Mouse (Mus musculus) liver, embryonic 13.5 days (tissue): Measurements from ENCODE around the gene Slc24a2. TPM values are rescaled to one million over a fixed set of nuclear protein-coding genes. Genes with fewer than 3 reads are reported as not detected.

Experiments
- ATAC-seq: fragments of 200-750 bp; cut with Nextera tagmentation; 2 replicates; pipeline ENCODE4 v1.8.0; 2017; ENCODE audit warnings: low read depth, mild to moderate bottlenecking, moderate number of reproducible peaks, moderate library complexity
- DNase-seq: peaks from one replicate; pipeline ENCODE4 v3.0.0; 2022
- H3K27ac ChIP-seq: fragments of 300-500 bp; sonication (generic); 2 replicates; pipeline ENCODE4 v1.5.1; 2015; ENCODE audit warnings: moderate library complexity, mild to moderate bottlenecking, inconsistent platforms
- H3K27me3 ChIP-seq: fragments of 300-500 bp; sonication (generic); 2 replicates; pipeline ENCODE4 v1.6.1; 2015; ENCODE audit warnings: mild to moderate bottlenecking, inconsistent platforms
- H3K36me3 ChIP-seq: fragments of 300-500 bp; sonication (generic); 2 replicates; pipeline ENCODE4 v1.6.1; 2015; ENCODE audit warnings: mild to moderate bottlenecking, inconsistent platforms
- H3K4me1 ChIP-seq: fragments of 300-500 bp; sonication (generic); replicated peaks from 2 replicates; pipeline ENCODE4 v1.6.1; 2015; ENCODE audit warnings: inconsistent platforms
- H3K4me2 ChIP-seq: fragments of 300-500 bp; sonication (generic); 2 replicates; pipeline ENCODE4 v1.6.1; 2015; ENCODE audit warnings: inconsistent platforms, mild to moderate bottlenecking, moderate library complexity
- H3K4me3 ChIP-seq: fragments of 300-500 bp; sonication (generic); replicated peaks from 2 replicates; pipeline ENCODE4 v1.5.1; 2015; ENCODE audit warnings: mild to moderate bottlenecking, inconsistent platforms
- H3K9ac ChIP-seq: fragments of 300-500 bp; sonication (generic); 2 replicates; pipeline ENCODE4 v1.6.1; 2015; ENCODE audit warnings: mild to moderate bottlenecking, inconsistent platforms
- H3K9me3 ChIP-seq: fragments of 300-500 bp; sonication (generic); replicated peaks from 2 replicates; pipeline ENCODE4 v1.6.1; 2016; ENCODE audit warnings: inconsistent platforms
- WGBS: fragments of 180-500 bp; shearing (Covaris S2); methylation state at CpG from one replicate; pipeline ENCODE4 v1.1.7; 2015; ENCODE audit not compliant: insufficient replicate concordance; 5-methylcytosine and 5-hydroxymethylcytosine counted together
- polyA plus RNA-seq: library from polyadenylated mRNA; unstranded; fragments of >200 nt; fragmentation: Nextera tagmentation; extraction: Ambion mirVana; gene quantifications from 2 replicates; pipeline ENCODE4 v1.2.1, GENCODE M21; 2015

Gene Slc24a2
- polyA plus RNA-seq, 1 experiment from 2014 or later = not detected

DNA sequence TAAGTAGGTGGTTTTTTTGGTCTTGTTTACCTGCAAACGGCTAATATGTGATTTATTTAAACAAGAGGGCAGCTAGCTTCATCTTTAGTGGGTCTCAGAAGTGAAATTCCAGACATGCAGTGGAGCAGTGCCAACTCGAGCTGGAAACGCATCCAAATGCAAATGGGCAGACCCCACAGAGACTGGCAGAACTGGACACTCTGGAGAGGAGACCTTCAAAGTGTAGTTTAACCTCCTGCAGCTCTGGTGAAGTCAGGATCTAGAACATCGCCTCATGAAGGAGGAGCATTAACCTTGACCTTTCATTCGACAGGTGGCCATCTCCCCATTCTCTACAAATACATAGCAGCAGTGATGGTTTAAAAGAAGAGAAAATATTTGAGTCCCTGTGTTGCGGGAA is 287.6 kb downstream of the Slc24a2 start:
- H3K4me3 ChIP-seq = no peak overlapping the region
- no peaks in the 10 kb centered on the region for H3K36me3 ChIP-seq
- ATAC-seq = no peak
- no peaks in the 10 kb centered on the region for H3K4me1 ChIP-seq
- H3K9me3 ChIP-seq = no peaks in the 10 kb centered on the region
- no peak for DNase-seq
- WGBS = 64% methylated on average over 6 of the region's 6 CpGs
- no peak overlapping the region for H3K4me2 ChIP-seq
- H3K9ac ChIP-seq = no peak overlapping the region
- no peak overlapping the region for H3K27ac ChIP-seq
- no peaks in the 10 kb centered on the region for H3K27me3 ChIP-seq

- Histone ChIP-seq H3K27me3 (no peaks in the 10 kb centered on the region), H3K4me1 (no peaks in the 10 kb centered on the region), H3K36me3 (no peaks in the 10 kb centered on the region), H3K9me3 (no peaks in the 10 kb centered on the region), H3K4me2 (no peak overlapping the region), H3K9ac (no peak overlapping the region), H3K4me3 (no peak overlapping the region), H3K27ac (no peak overlapping the region)
- WGBS = 29% methylated on average over 3 of the region's 3 CpGs
- ATAC-seq = no peak
- DNase-seq = no peak
These were observed 293.6 kb downstream of the Slc24a2 start for GRCm38 (mm10) chr4:86936706-86937105.

DNA sequence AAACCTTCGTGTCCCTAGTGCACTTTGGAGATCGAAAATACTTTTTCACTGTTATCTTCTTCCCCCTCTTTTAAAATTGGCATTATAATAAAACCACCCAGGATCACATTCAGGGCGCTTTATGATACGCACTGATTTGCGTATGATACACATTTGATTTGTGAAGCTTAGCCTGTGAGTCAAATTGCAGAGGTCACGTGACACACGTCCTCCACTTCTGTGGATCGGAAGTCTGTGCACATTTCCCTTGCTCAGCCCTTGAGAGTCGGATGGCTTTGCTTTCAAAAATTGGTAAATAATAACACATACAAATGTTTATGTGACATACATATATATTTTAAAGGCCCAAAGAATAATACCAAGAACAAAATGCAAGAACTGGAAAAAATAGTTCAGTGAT is 294.1 kb downstream of the Slc24a2 start:
- ATAC-seq (no peak), DNase-seq (no peak)
- no peak overlapping the region for H3K27ac ChIP-seq
- no peaks in the 10 kb centered on the region for H3K36me3 ChIP-seq
- 75% methylated on average over 9 of the region's 9 CpGs for WGBS
- H3K27me3 ChIP-seq = no peaks in the 10 kb centered on the region
- no peak overlapping the region for H3K4me3 ChIP-seq
- H3K4me1 ChIP-seq = 0 out of 2 replicates have a peak, but pooled peaks cover under 1% of the 10 kb centered on the region
- H3K9me3 ChIP-seq = no peaks in the 10 kb centered on the region
- H3K9ac ChIP-seq = no peak overlapping the region
- no peak overlapping the region for H3K4me2 ChIP-seq
